Comparison of ENCODE assay signal across 8 mouse cellular contexts in the genomic region with DNA sequence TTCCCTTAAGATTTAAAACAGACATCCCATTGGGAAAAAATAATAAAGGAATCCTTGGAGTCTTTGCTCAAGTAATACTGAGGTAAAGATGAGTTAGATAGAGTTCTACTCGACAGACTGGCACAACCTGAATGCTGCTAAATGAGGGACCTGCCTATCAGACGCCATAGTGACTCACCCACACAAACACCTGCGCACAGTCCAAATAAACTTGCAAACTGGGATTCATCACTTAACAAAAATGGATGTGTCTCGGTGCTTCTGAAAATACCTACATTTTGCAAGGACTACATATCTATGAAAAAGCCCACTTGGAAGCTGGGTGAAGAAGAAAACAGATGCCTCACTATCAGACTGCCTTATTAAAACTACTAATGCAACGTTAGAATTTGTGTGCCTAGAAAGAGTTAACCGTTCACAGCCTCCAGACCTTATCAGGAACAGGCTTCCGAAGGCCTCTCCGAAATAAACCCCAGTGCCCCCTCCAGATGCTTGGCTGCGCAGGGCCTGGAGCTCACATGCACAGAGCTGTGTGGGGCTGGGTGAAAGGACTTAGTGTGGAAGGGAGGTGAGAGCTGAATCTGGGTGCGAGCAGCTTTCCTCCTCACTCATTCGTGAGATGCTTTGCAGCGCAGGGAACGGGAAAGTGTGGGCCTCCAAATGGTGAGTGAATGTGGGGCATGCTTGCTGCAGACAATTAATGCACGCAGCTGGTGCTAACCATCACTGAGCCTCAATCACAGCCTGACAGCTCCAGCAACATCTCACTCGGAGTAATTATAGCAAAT.
DNase-seq lines count a peak whose midpoint lies in the region; ATAC-seq and TF ChIP-seq lines count a peak whose summit lies in the region.

No protein-coding gene starts in this region.

- DNase-seq in layer of hippocampus, adult 18-20 months (ENCODE audit: low spot score in 2 of 2) = peak; percentile 48 to 74
- no peak for DNase-seq in layer of hippocampus, postnatal 25 days (ENCODE audit: extremely low spot score in 1 of 2, low spot score in 1 of 2)
- DNase-seq in forebrain, postnatal 0 days = peak; percentile 71
- peak; percentile 66 to 78 for DNase-seq in right cerebral cortex, postnatal 10 days (ENCODE audit: low spot score in 2 of 2)
- DNase-seq in adrenal gland, postnatal 25 days = no peak
- no peak for DNase-seq in thymus, postnatal 4 days

- 39% methylated on average over 15 of the region's 15 CpGs for WGBS in forebrain, postnatal 0 days
- whole genome bisulfite sequencing in limb, embryonic 13.5 days = 28% methylated on average over 15 of the region's 15 CpGs
- 35% methylated on average over 15 of the region's 15 CpGs for WGBS in liver, embryonic 12.5 days (ENCODE audit: insufficient replicate concordance)

- no peaks in the 10 kb centered on the region for H3K27me3 ChIP-seq in forebrain, postnatal 0 days (ENCODE audit: insufficient read depth, low read length)
- no peaks in the 10 kb centered on the region for H3K27me3 ChIP-seq in limb, embryonic 13.5 days
- no peaks in the 10 kb centered on the region for H3K27me3 ChIP-seq in liver, embryonic 12.5 days (replicated peaks)

- H3K9me3 ChIP-seq in forebrain, postnatal 0 days (ENCODE audit: low read length) = no peaks in the 10 kb centered on the region
- no peaks in the 10 kb centered on the region for H3K9me3 ChIP-seq in limb, embryonic 13.5 days
- H3K9me3 ChIP-seq in liver, embryonic 12.5 days (replicated peaks) = no peaks in the 10 kb centered on the region

- peak overlapping the region; percentile 79 for H3K27ac ChIP-seq in forebrain, postnatal 0 days (ENCODE audit: low read depth, low read length)
- no peak overlapping the region for H3K27ac ChIP-seq in limb, embryonic 13.5 days
- no peak overlapping the region for H3K27ac ChIP-seq in liver, embryonic 12.5 days

- H3K4me2 ChIP-seq in forebrain, postnatal 0 days (ENCODE audit: low read depth) = no peak overlapping the region
- H3K4me2 ChIP-seq in limb, embryonic 13.5 days (replicated peaks) = no peak overlapping the region
- H3K4me2 ChIP-seq in liver, embryonic 12.5 days = no peak overlapping the region

- ATAC-seq in forebrain, postnatal 0 days = peak; percentile 94
- peak; percentile 44; the same call in 1 of the 2 replicates for ATAC-seq in limb, embryonic 13.5 days (ENCODE audit: low FRiP score, low read depth)
- ATAC-seq in liver, embryonic 12.5 days = no peak

- no peak overlapping the region for H3K9ac ChIP-seq in forebrain, postnatal 0 days
- no peak overlapping the region for H3K9ac ChIP-seq in limb, embryonic 13.5 days
- H3K9ac ChIP-seq in liver, embryonic 12.5 days = no peak overlapping the region

- peaks cover 10% of the 10 kb centered on the region for H3K4me1 ChIP-seq in forebrain, postnatal 0 days (ENCODE audit: insufficient read depth)
- peaks cover 33% of the 10 kb centered on the region for H3K4me1 ChIP-seq in limb, embryonic 13.5 days
- peaks cover 19% of the 10 kb centered on the region for H3K4me1 ChIP-seq in liver, embryonic 12.5 days

- H3K4me3 ChIP-seq in forebrain, postnatal 0 days (ENCODE audit: low read depth, low read length) = no peak overlapping the region
- H3K4me3 ChIP-seq in limb, embryonic 13.5 days = no peak overlapping the region
- no peak overlapping the region for H3K4me3 ChIP-seq in liver, embryonic 12.5 days

- H3K36me3 ChIP-seq in forebrain, postnatal 0 days (ENCODE audit: insufficient read depth) = no peaks in the 10 kb centered on the region
- peaks cover 3% of the 10 kb centered on the region; the same call in 1 of the 2 replicates for H3K36me3 ChIP-seq in limb, embryonic 13.5 days
- no peaks in the 10 kb centered on the region for H3K36me3 ChIP-seq in liver, embryonic 12.5 days

- TF ChIP-seq CTCF in forebrain, postnatal 0 days (IDR thresholded peaks at IDR 0.05; ENCODE audit: low read depth) = no peak

Comparison
In these comparisons a context has a peak if more than half of its experiments do, and no peak if none do; other contexts are left out.
1. DNase-seq: peak in layer of hippocampus, adult 18-20 months (2 of 2), forebrain, postnatal 0 days (single experiment) and right cerebral cortex, postnatal 10 days (2 of 2); none in layer of hippocampus, postnatal 25 days (0 of 2), adrenal gland, postnatal 25 days (single experiment) and thymus, postnatal 4 days (single experiment).